Mouse (Mus musculus) macrophage (primary cell): ENCODE measurements around the gene Ccl22. TPM values are rescaled to one million over a fixed set of nuclear protein-coding genes. Genes with fewer than 3 reads are reported as not detected.
A peak's percentile ranks its signal among the peaks of the same experiment; 100 is the strongest.

Experiments used
- H3K27ac ChIP-seq: fragments of 350-480 bp; formaldehyde crosslinking; 2 replicates; pipeline ENCODE4 v1.9.0; 2021
- H3K36me3 ChIP-seq: fragments of 350-480 bp; formaldehyde crosslinking; 2 replicates; pipeline ENCODE4 v1.9.0; 2021; ENCODE audit errors: inconsistent target
- H3K4me3 ChIP-seq: fragments of 350-480 bp; formaldehyde crosslinking; 2 replicates; pipeline ENCODE4 v1.9.0; 2021; ENCODE audit errors: inconsistent target
- H3K79me2 ChIP-seq: fragments of 350-480 bp; formaldehyde crosslinking; 2 replicates; pipeline ENCODE4 v1.9.0; 2021; ENCODE audit errors: inconsistent target
- WGBS: methylation state at CpG from one replicate; pipeline ENCODE4 v1.1.7; 2026; ENCODE audit warnings: inconsistent platforms; ENCODE audit not compliant: missing documents; 5-methylcytosine and 5-hydroxymethylcytosine counted together
- polyA plus RNA-seq: library from polyadenylated mRNA; stranded (reverse); fragments of 250-400 nt; gene quantifications from 3 replicates; pipeline ENCODE4 v1.2.4, GENCODE M21; 2018; ENCODE audit warnings: inconsistent platforms

Ccl22 gene
- polyA plus RNA-seq, 1 experiment from 2014 or later, result 3.7 TPM

- Histone ChIP-seq H3K36me3 (no peaks in the 10 kb centered on the region), H3K27ac (peak overlapping the region; percentile 85), H3K79me2 (no peaks in the 10 kb centered on the region), H3K4me3 (peak overlapping the region; percentile 9; the same call in 1 of the 2 replicates)
- WGBS, result 17% methylated on average over 5 of the region's 5 CpGs
These were observed 34.2 kb upstream of the Ccl22 start for GRCm38 (mm10) chr8:94711160-94711718.

DNA sequence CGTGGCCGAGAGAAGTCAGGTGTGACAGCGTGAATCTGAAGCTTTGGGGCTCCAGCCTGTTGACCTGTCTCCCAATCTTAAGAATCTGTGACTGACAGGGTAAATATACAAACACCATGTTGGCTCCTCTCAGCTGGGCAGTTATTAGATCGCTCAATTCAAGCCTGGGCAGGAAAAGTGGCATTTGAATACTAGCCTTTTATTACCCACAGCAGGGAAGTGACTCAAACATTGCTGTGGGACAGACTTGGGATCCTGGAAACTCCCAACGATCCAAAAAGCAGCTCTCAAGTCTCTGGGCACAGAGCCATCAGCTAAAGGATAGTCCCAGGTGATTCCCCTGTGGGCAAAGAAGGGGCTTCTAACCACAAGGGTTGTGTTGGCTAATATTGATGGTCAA, 30.8 kb upstream of the Ccl22 start:
- Histone ChIP-seq H3K79me2 (no peaks in the 10 kb centered on the region), H3K27ac (no peak overlapping the region), H3K36me3 (no peaks in the 10 kb centered on the region), H3K4me3 (no peak overlapping the region)
- WGBS, result 61% methylated on average over 5 of the region's 5 CpGs

- H3K27ac ChIP-seq, result no peak overlapping the region
- WGBS, result 95% methylated on average over 3 of the region's 3 CpGs
- H3K79me2 ChIP-seq, result no peaks in the 10 kb centered on the region
- no peaks in the 10 kb centered on the region for H3K36me3 ChIP-seq
- no peak overlapping the region for H3K4me3 ChIP-seq
These were observed 29.5 kb upstream of the Ccl22 start for GRCm38 (mm10) chr8:94715871-94716270.

- 100% methylated on average over 1 of the region's 1 CpGs for WGBS
These were observed 28.5 kb upstream of the Ccl22 start for GRCm38 (mm10) chr8:94716841-94717240.

GRCm38 (mm10) chr8:94725998-94726397, 19.4 kb upstream of the Ccl22 start:
- no peak overlapping the region for H3K27ac ChIP-seq
- H3K36me3 ChIP-seq, result no peaks in the 10 kb centered on the region
- H3K79me2 ChIP-seq, result no peaks in the 10 kb centered on the region
- no peak overlapping the region for H3K4me3 ChIP-seq
- 62% methylated on average over 5 of the region's 5 CpGs for WGBS

More at GRCm38 (mm10) chr8:94716841-94717240, 28.5 kb upstream of the Ccl22 start:
- H3K36me3 ChIP-seq, result no peaks in the 10 kb centered on the region
- H3K79me2 ChIP-seq, result no peaks in the 10 kb centered on the region
- H3K27ac ChIP-seq, result no peak overlapping the region
- no peak overlapping the region for H3K4me3 ChIP-seq

DNA sequence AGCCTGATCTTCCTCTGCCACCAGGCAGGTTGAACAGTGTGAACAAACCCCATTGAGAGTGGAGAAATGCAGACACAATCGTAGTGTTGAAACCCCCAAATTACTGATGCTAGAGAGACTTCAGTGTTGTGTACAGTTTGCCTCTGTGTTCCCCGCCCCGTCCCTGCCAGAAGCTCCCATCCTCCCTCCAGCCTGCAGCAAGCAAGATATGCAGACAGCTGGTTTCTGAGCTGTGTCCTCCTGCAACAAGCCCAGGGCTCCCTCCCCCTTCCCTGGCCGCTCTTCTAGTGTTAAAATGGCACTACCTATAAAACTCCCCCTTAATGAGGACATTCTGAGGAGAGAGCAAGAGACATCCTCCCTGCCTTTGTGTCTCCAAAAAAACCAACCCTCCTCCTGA, 16.1 kb upstream of the Ccl22 start:
- H3K4me3 ChIP-seq, result no peak overlapping the region
- no peaks in the 10 kb centered on the region for H3K36me3 ChIP-seq
- H3K79me2 ChIP-seq, result no peaks in the 10 kb centered on the region
- 95% methylated on average over 4 of the region's 4 CpGs for WGBS
- H3K27ac ChIP-seq, result no peak overlapping the region

DNA sequence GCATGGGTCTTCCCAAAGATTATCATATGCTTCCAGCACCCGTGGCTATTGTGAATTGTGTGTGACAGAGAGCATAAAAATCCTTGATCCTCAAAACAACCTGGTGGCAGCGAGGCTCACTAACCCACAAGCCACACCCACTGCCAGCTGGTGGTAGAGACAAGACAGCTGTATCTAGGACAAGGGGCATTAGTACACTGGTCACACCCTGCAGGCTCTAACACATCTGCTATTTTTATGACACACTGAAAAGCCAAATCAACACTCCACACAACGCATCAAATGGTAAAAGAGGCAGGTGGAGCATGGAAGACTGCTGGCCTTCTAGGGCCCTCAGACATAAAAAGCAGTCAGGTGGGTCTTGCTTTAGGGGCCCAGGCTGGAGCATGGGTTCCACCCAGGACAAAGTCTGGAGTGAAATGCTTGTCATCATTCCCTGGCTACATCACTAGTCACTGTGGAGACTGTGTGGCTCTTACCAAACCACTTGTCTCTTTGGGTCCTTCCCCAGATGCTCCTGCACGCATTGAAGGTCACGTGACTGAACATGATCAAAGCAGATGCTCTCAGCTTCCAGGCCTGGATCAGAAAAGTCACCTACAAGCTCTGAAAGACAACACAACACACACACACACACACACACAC, 11.4 kb upstream of the Ccl22 start:
- H3K36me3 ChIP-seq, result no peaks in the 10 kb centered on the region
- WGBS, result 51% methylated on average over 5 of the region's 5 CpGs
- no peak overlapping the region for H3K27ac ChIP-seq
- no peak overlapping the region for H3K4me3 ChIP-seq
- H3K79me2 ChIP-seq, result no peaks in the 10 kb centered on the region

DNA sequence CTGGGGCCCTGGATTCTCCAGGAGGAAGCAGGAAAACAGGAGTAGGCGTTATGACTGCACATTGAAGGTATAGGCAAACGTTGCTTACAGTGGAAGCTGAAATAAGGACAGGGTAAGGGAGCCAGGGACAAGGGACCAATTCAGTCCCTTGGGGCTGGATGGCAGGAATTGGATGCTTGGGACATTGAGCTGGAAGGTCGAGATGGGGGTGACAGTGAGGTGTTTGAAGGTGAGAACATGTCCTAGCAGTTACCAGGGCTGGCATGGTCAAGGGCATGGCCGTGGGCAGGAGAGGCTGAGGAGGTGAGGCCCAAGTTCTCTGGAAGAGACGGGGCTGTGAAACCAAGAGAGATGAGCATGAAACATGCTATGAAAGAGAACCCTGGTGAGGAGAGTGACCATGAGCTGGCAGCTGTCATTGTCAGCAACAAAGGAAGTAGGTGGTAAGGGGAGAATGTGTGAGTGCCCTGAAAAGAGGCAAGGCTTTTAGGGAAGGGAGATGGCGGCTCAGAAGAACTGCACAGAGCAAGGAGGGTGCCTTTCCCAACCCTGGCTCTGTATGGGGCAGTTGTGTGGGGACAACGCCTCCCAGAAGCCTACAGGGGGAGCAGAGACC, 10.5 kb upstream of the Ccl22 start:
- Histone ChIP-seq H3K27ac (no peak overlapping the region), H3K79me2 (no peaks in the 10 kb centered on the region), H3K4me3 (no peak overlapping the region), H3K36me3 (no peaks in the 10 kb centered on the region)
- 91% methylated on average over 7 of the region's 7 CpGs for WGBS

DNA sequence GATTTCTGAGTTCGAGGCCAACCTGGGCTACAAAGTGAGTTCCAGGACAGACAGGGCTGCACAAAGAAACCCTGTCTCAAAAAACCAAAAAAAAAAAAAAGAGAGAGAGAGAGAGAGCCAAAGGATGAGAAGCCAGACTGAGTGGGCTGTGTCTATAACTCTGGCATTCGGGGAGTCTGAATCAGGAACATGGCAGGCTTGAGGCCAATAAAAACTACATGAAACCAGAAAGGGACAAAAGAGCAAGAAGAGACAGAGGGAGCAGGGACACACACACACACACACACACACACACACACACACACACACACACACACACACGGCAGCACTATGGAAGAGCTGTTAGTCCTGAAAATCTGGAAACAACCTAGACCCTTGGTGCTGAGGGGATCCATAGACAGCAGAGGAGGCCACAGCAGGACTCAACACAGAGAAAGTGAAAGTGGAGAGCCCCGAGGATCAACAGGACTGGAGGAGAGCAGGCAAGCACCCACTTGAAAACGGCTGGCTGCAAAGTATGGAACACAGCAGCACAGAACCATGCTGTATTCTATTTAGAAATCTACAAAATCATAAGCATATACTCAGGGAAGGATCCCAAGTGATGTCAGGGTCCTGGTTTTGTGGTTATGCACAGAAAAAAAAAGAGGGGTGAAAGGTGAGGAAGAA, 9.8 kb upstream of the Ccl22 start:
- H3K4me3 ChIP-seq, result no peak overlapping the region
- H3K36me3 ChIP-seq, result no peaks in the 10 kb centered on the region
- WGBS, result 42% methylated on average over 5 of the region's 5 CpGs
- no peaks in the 10 kb centered on the region for H3K79me2 ChIP-seq
- no peak overlapping the region for H3K27ac ChIP-seq

DNA sequence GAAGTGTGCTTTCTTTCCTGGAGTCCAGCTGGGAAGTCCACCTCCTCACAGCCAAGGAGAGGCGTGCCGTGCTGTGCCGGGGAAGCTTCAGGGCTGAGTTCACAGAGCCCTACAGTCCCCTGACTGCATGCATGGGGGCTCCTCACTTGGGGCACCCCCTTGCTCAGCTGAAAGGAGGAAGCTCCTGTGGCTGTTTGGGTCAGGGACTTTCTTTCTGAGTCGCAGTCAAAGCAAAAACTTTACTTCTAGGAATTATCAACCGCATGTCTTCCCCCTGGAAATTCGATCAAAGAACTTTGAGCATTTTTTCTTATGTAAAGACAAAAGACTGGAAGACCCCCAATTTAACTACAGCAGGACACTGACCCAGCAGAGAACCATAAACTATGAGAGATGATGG, 5.6 kb upstream of the Ccl22 start:
- H3K27ac ChIP-seq, result no peak overlapping the region
- no peak overlapping the region for H3K4me3 ChIP-seq
- WGBS, result 55% methylated on average over 6 of the region's 6 CpGs
- H3K79me2 ChIP-seq, result no peaks in the 10 kb centered on the region
- no peaks in the 10 kb centered on the region for H3K36me3 ChIP-seq

DNA sequence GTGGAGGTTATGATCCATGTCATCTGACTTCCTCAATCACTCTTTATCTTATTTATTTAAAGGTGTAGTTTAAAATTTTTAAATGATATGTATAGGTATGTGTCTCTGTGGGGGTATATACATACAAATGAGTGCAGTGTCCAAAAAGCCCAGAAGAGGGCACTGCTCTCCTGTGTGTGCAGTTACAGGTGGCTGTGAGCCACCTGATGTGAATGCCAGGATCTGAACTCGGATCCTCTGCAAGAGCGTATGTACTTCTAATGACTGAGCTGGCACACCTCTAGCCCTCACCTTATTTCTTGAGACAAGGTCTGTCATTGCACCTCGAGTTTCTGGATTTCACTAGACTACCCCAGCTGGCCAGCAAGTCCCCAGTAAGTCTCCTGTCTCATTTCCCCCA, 4.8 kb upstream of the Ccl22 start:
- Histone ChIP-seq H3K4me3 (no peak overlapping the region), H3K36me3 (no peaks in the 10 kb centered on the region), H3K79me2 (no peaks in the 10 kb centered on the region), H3K27ac (no peak overlapping the region)
- 97% methylated on average over 3 of the region's 3 CpGs for WGBS

GRCm38 (mm10) chr8:94741726-94742125, 3.7 kb upstream of the Ccl22 start:
- no peaks in the 10 kb centered on the region for H3K79me2 ChIP-seq
- no peak overlapping the region for H3K27ac ChIP-seq
- H3K4me3 ChIP-seq, result no peak overlapping the region
- no peaks in the 10 kb centered on the region for H3K36me3 ChIP-seq
- 86% methylated on average over 4 of the region's 4 CpGs for WGBS

DNA sequence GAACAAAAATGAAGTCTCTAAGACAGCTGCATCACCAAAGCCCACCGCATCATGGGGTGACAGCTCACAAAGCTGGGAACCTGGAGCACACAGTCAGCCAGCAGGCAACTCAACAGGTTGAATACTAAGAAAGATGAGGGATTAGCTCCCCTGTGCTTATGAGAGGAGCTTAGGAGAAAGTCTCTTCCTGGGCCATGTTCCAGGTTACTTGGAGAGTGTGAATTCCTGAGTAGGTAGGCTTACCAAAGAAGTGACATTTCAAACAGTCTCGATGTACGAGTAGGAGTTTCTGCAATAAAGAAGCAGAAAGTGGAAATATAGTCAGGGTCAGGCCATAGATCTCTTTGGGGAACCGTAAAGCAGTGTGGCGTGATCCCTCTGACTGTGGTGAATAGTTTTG, 906 bp upstream of the Ccl22 start:
- Histone ChIP-seq H3K36me3 (no peaks in the 10 kb centered on the region), H3K79me2 (no peaks in the 10 kb centered on the region), H3K27ac (no peak overlapping the region), H3K4me3 (no peak overlapping the region)
- 88% methylated on average over 5 of the region's 5 CpGs for WGBS

GRCm38 (mm10) chr8:94744972-94745371, 418 bp upstream of the Ccl22 start:
- Histone ChIP-seq H3K36me3 (no peaks in the 10 kb centered on the region), H3K4me3 (no peak overlapping the region), H3K27ac (no peak overlapping the region), H3K79me2 (no peaks in the 10 kb centered on the region)
- 88% methylated on average over 9 of the region's 9 CpGs for WGBS

DNA sequence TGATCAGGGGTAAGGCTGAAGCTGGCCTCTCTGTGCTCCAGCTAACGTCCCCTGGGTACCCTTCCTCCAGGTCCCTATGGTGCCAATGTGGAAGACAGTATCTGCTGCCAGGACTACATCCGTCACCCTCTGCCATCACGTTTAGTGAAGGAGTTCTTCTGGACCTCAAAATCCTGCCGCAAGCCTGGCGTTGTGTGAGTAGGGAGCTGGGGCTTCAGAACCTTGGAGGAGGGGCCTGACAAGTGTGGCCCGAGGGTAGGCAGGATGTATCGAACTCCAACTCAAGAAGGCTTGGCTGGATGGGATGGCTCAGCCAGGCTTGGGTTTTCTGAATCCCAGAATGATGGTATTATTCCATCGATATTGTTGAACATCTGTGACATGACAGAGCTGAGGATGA, 1.4 kb downstream of the Ccl22 start:
- H3K36me3 ChIP-seq, result no peaks in the 10 kb centered on the region
- no peak overlapping the region for H3K4me3 ChIP-seq
- WGBS, result 93% methylated on average over 8 of the region's 8 CpGs
- no peak overlapping the region for H3K27ac ChIP-seq
- H3K79me2 ChIP-seq, result no peaks in the 10 kb centered on the region
